Mouse (Mus musculus): Measurements from ENCODE around the gene Il4i1.

GRCm38 (mm10) chr7:44809466-44809865 is 6.7 kb upstream of the Il4i1 start:
- TF ChIP-seq POLR2A (IDR thresholded peaks at IDR 0.05; ENCODE audit: insufficient read depth, low read depth, low read length) (no peak), CTCF (IDR thresholded peaks at IDR 0.05; ENCODE audit: insufficient read depth, low read depth, low read length) (no peak)

Measured in olfactory bulb, adult 2 months (tissue).